Mouse (Mus musculus) liver, embryonic 14.5 days (tissue): ENCODE measurements around the gene Kras.

Experiments used
- CTCF ChIP-seq: IDR thresholded peaks from 2 replicates; pipeline ENCODE4 v1.5.1; 2016; ENCODE audit warnings: antibody characterized with exemption, low read depth, control low read depth
- EP300 ChIP-seq: IDR thresholded peaks from 2 replicates; pipeline ENCODE4 v1.6.1; 2016; ENCODE audit warnings: antibody characterized with exemption, low read depth

DNA sequence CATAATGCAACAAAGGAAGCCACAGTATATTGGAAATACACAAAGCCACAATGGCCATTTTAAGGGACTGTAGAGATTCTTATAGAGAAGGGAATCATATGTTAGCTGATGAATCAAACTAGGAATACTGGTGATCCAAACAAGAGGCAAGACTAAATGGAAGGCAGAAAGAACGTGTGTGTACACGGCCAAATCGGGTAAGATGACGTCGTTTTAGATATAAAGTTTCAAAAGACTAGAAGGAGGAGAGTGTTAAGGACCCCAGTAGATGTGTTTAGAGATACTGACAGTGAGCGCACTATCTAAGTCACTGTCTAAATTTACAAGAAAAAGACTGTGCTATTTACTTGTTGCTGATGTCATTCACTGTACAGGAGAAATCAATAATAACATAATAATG is 25.8 kb downstream of the Kras start:
- TF ChIP-seq CTCF (no peak), EP300 (no peak)
